Mouse (Mus musculus): ENCODE results near the gene Luzp1.

- no peak for TF ChIP-seq CTCF (IDR thresholded peaks at IDR 0.05; ENCODE audit: low read depth)
- TF ChIP-seq EP300 (IDR thresholded peaks at IDR 0.05; ENCODE audit: low read depth), result no peak
Observed at GRCm38 (mm10) chr4:136592111-136592510, 122.5 kb downstream of the Luzp1 start.
